8 mouse cellular contexts compared by ENCODE assay signal in genomic region chr2:91257126-91257980, GRCm38 (mm10). TPM values are rescaled to one million over a fixed set of nuclear protein-coding genes. Genes with fewer than 3 reads are reported as not detected.
DNase-seq lines count a peak whose midpoint lies in the region; ATAC-seq and TF ChIP-seq lines count a peak whose summit lies in the region.

No protein-coding gene starts in this region.

- ATAC-seq in erythroblast, adult 5-6 weeks (replicated peaks; ENCODE audit: low FRiP score, poor library complexity, severe bottlenecking), result no peak
- ATAC-seq in heart, embryonic 14.5 days (ENCODE audit: insufficient number of reproducible peaks, insufficient read depth, low FRiP score, low read depth), result peak; percentile 22; the same call in 1 of the 2 replicates
- ATAC-seq in midbrain, embryonic 13.5 days, result peak; percentile 75

- no peak for TF ChIP-seq EP300 in ES-Bruce4 (IDR thresholded peaks at IDR 0.05; ENCODE audit: insufficient read depth, low read depth, low read length)

- H3K4me1 ChIP-seq in erythroblast, embryonic 14.5 days (ENCODE audit: control insufficient read depth), result peaks cover 14% of the 10 kb centered on the region
- no peaks in the 10 kb centered on the region for H3K4me1 ChIP-seq in ES-Bruce4 (ENCODE audit: control insufficient read depth, insufficient read depth, low read length)
- peaks cover 25 to 35% of the 10 kb centered on the region in 2 experiments for H3K4me1 ChIP-seq in heart, embryonic 14.5 days (ENCODE audit: control insufficient read depth in 2 of 2, insufficient read depth in 2 of 2, low read length in 2 of 2)
- H3K4me1 ChIP-seq in midbrain, embryonic 13.5 days (replicated peaks), result peaks cover 34% of the 10 kb centered on the region

- peak overlapping the region; percentile 53 for H3K4me3 ChIP-seq in erythroblast, embryonic 14.5 days (replicated peaks)
- peak overlapping the region; percentile 88 for H3K4me3 ChIP-seq in ES-Bruce4 (ENCODE audit: low read depth, low read length)
- H3K4me3 ChIP-seq in heart, embryonic 14.5 days (ENCODE audit: control insufficient read depth in 1 of 2, insufficient read depth in 1 of 2, low read depth in 1 of 2, low read length in 2 of 2), result peak overlapping the region; percentile 65 to 71
- peak overlapping the region; percentile 59 for H3K4me3 ChIP-seq in midbrain, embryonic 13.5 days (replicated peaks)

- TF ChIP-seq CTCF in ES-Bruce4 (IDR thresholded peaks at IDR 0.05; ENCODE audit: low read depth, low read length), result no peak

- H3K27me3 ChIP-seq in erythroblast, embryonic 14.5 days (ENCODE audit: control insufficient read depth), result peaks cover 86% of the 10 kb centered on the region
- H3K27me3 ChIP-seq in ES-Bruce4 (ENCODE audit: control insufficient read depth, insufficient read depth, low read length, poor library complexity, severe bottlenecking), result 0 out of 2 replicates have a peak, but pooled peaks cover 1% of the 10 kb centered on the region
- H3K27me3 ChIP-seq in heart, embryonic 14.5 days (ENCODE audit: control insufficient read depth, insufficient read depth, low read length), result peaks cover 10% of the 10 kb centered on the region
- H3K27me3 ChIP-seq in midbrain, embryonic 13.5 days, result peaks cover 21% of the 10 kb centered on the region

- no peak for TF ChIP-seq POLR2A in ES-Bruce4 (IDR thresholded peaks at IDR 0.05; ENCODE audit: insufficient read depth, low read length)

- H3K9ac ChIP-seq in ES-Bruce4 (ENCODE audit: low read depth, poor library complexity, severe bottlenecking), result peak overlapping the region; percentile 54
- H3K9ac ChIP-seq in heart, embryonic 14.5 days (ENCODE audit: low read length), result peak overlapping the region; percentile 78
- H3K9ac ChIP-seq in midbrain, embryonic 13.5 days (replicated peaks), result peak overlapping the region; percentile 70

- peaks cover 2% of the 10 kb centered on the region; the same call in 1 of the 2 replicates for H3K9me3 ChIP-seq in erythroblast, embryonic 14.5 days (ENCODE audit: control insufficient read depth, low read length)
- no peaks in the 10 kb centered on the region for H3K9me3 ChIP-seq in ES-Bruce4 (replicated peaks; ENCODE audit: control insufficient read depth, insufficient read depth, low read length, poor library complexity, severe bottlenecking)
- H3K9me3 ChIP-seq in heart, embryonic 14.5 days (ENCODE audit: control insufficient read depth, low read length), result no peaks in the 10 kb centered on the region
- H3K9me3 ChIP-seq in midbrain, embryonic 13.5 days, result no peaks in the 10 kb centered on the region

- peak overlapping the region; percentile 75 for H3K4me2 ChIP-seq in heart, embryonic 14.5 days (ENCODE audit: low read length)
- H3K4me2 ChIP-seq in midbrain, embryonic 13.5 days (replicated peaks), result peak overlapping the region; percentile 99

- 2% methylated on average over 22 of the region's 22 CpGs for WGBS in heart, embryonic 14.5 days
- 1% methylated on average over 22 of the region's 22 CpGs for WGBS in midbrain, embryonic 13.5 days

- H3K27ac ChIP-seq in ES-Bruce4 (ENCODE audit: insufficient read depth, low read length), result no peak overlapping the region
- peak overlapping the region; percentile 42 to 70 for H3K27ac ChIP-seq in heart, embryonic 14.5 days (replicated peaks in 1 of 2; ENCODE audit: control insufficient read depth in 1 of 2, insufficient read depth in 1 of 2, low read depth in 2 of 2, low read length in 2 of 2)
- H3K27ac ChIP-seq in midbrain, embryonic 13.5 days, result 0 out of 2 replicates have a peak overlapping the region, but pooled peaks have one; percentile 6

- no peaks in the 10 kb centered on the region; the same call in 1 of the 2 replicates for H3K36me3 ChIP-seq in erythroblast, embryonic 14.5 days (ENCODE audit: control insufficient read depth)
- H3K36me3 ChIP-seq in ES-Bruce4 (ENCODE audit: control insufficient read depth, insufficient read depth, low read length, poor library complexity, severe bottlenecking), result no peaks in the 10 kb centered on the region
- H3K36me3 ChIP-seq in heart, embryonic 14.5 days (ENCODE audit: control insufficient read depth, insufficient read depth, low read length), result peaks cover 19% of the 10 kb centered on the region
- no peaks in the 10 kb centered on the region for H3K36me3 ChIP-seq in midbrain, embryonic 13.5 days

- peak; percentile 30 to 53 for DNase-seq in cerebellum, postnatal 4 days (ENCODE audit: low spot score in 2 of 2)
- peak; percentile 79 for DNase-seq in kidney, postnatal 14 days
- DNase-seq in natural killer cell, adult 2 months (ENCODE audit: low spot score in 2 of 2), result no peak

RNA-seq across cellular contexts. Expression of gene Pacsin3, which starts 1.6 kb away (rescaled TPM):
- 0.20 TPM in 1 of 2 replicates, not detected in the other for polyA plus RNA-seq in erythroblast, embryonic 14.5 days (2012)
- not detected in 2 replicates for total RNA-seq in erythroblast, adult 5-6 weeks (2015; ENCODE audit: low replicate concordance)
- not detected in 2 replicates for total RNA-seq in erythroblast, adult 5-6 weeks (2017; ENCODE audit: low replicate concordance)
- polyA plus RNA-seq in ES-Bruce4 (2011; ENCODE audit: insufficient read depth, insufficient read length, low read depth, missing spikeins), result 18.0 and 19.9 TPM in 2 replicates
- polyA plus RNA-seq in heart, embryonic 14.5 days (2014; fragmentation: Nextera tagmentation; extraction: Ambion mirVana), result 38.2 and 39.6 TPM in 2 replicates
- 15.6 and 16.2 TPM in 2 replicates for polyA plus RNA-seq in midbrain, embryonic 13.5 days (2015; fragmentation: Nextera tagmentation; extraction: Ambion mirVana)

RNA-seq across cellular contexts. Expression of gene Arfgap2, which starts 7.4 kb away (rescaled TPM):
- polyA plus RNA-seq in erythroblast, embryonic 14.5 days (2012), result 3.5 and 3.7 TPM in 2 replicates
- 11.3 and 23.1 TPM in 2 replicates for total RNA-seq in erythroblast, adult 5-6 weeks (2015; ENCODE audit: low replicate concordance)
- total RNA-seq in erythroblast, adult 5-6 weeks (2017; ENCODE audit: low replicate concordance), result 18.7 and 28.9 TPM in 2 replicates
- 35.3 and 40.9 TPM in 2 replicates for polyA plus RNA-seq in ES-Bruce4 (2011; ENCODE audit: insufficient read depth, insufficient read length, low read depth, missing spikeins)
- 59.2 and 65.8 TPM in 2 replicates for polyA plus RNA-seq in heart, embryonic 14.5 days (2014; fragmentation: Nextera tagmentation; extraction: Ambion mirVana)
- 82.6 and 84.5 TPM in 2 replicates for polyA plus RNA-seq in midbrain, embryonic 13.5 days (2015; fragmentation: Nextera tagmentation; extraction: Ambion mirVana)

RNA-seq across cellular contexts. Expression of gene Ddb2, which starts 20.6 kb away (rescaled TPM):
- polyA plus RNA-seq in erythroblast, embryonic 14.5 days (2012), result 0.05 and 0.06 TPM in 2 replicates
- 1.3 and 2.5 TPM in 2 replicates for total RNA-seq in erythroblast, adult 5-6 weeks (2015; ENCODE audit: low replicate concordance)
- 1.5 and 1.7 TPM in 2 replicates for total RNA-seq in erythroblast, adult 5-6 weeks (2017; ENCODE audit: low replicate concordance)
- polyA plus RNA-seq in ES-Bruce4 (2011; ENCODE audit: insufficient read depth, insufficient read length, low read depth, missing spikeins), result 19.3 and 22.3 TPM in 2 replicates
- 7.0 and 8.3 TPM in 2 replicates for polyA plus RNA-seq in heart, embryonic 14.5 days (2014; fragmentation: Nextera tagmentation; extraction: Ambion mirVana)
- 15.1 TPM in 2 replicates for polyA plus RNA-seq in midbrain, embryonic 13.5 days (2015; fragmentation: Nextera tagmentation; extraction: Ambion mirVana)

RNA-seq across cellular contexts. Expression of gene Acp2, which starts 54.7 kb away (rescaled TPM):
- polyA plus RNA-seq in erythroblast, embryonic 14.5 days (2012), result 0.16 and 0.23 TPM in 2 replicates
- total RNA-seq in erythroblast, adult 5-6 weeks (2015; ENCODE audit: low replicate concordance), result 0.77 and 6.9 TPM in 2 replicates
- total RNA-seq in erythroblast, adult 5-6 weeks (2017; ENCODE audit: low replicate concordance), result 3.2 and 4.5 TPM in 2 replicates
- polyA plus RNA-seq in ES-Bruce4 (2011; ENCODE audit: insufficient read depth, insufficient read length, low read depth, missing spikeins), result 14.5 and 27.0 TPM in 2 replicates
- polyA plus RNA-seq in heart, embryonic 14.5 days (2014; fragmentation: Nextera tagmentation; extraction: Ambion mirVana), result 21.9 and 22.7 TPM in 2 replicates
- 38.3 and 42.7 TPM in 2 replicates for polyA plus RNA-seq in midbrain, embryonic 13.5 days (2015; fragmentation: Nextera tagmentation; extraction: Ambion mirVana)

RNA-seq across cellular contexts. Expression of gene Nr1h3, which starts 54.7 kb away (rescaled TPM):
- polyA plus RNA-seq in erythroblast, embryonic 14.5 days (2012), result 0.18 and 0.50 TPM in 2 replicates
- 1.3 TPM in 2 replicates for total RNA-seq in erythroblast, adult 5-6 weeks (2015; ENCODE audit: low replicate concordance)
- total RNA-seq in erythroblast, adult 5-6 weeks (2017; ENCODE audit: low replicate concordance), result 0.34 and 6.4 TPM in 2 replicates
- polyA plus RNA-seq in ES-Bruce4 (2011; ENCODE audit: insufficient read depth, insufficient read length, low read depth, missing spikeins), result not detected in 2 replicates
- 2.2 and 2.6 TPM in 2 replicates for polyA plus RNA-seq in heart, embryonic 14.5 days (2014; fragmentation: Nextera tagmentation; extraction: Ambion mirVana)
- 1.6 and 2.1 TPM in 2 replicates for polyA plus RNA-seq in midbrain, embryonic 13.5 days (2015; fragmentation: Nextera tagmentation; extraction: Ambion mirVana)

Comparison
In these comparisons a context has a peak if more than half of its experiments do, and no peak if none do; other contexts are left out.
1. DNase-seq: peak in cerebellum, postnatal 4 days (2 of 2) and kidney, postnatal 14 days (single experiment); none in natural killer cell, adult 2 months (0 of 2).
2. RNA of gene Pacsin3, which starts 1.6 kb away (polyA plus RNA-seq): 38.2 to 39.6 TPM in heart, embryonic 14.5 days, 18.0 to 19.9 TPM in ES-Bruce4 and 15.6 to 16.2 TPM in midbrain, embryonic 13.5 days; 0.20 TPM in erythroblast, embryonic 14.5 days; every median in the first group is over 10 times any median in the second.
3. Peak in every context shown above with its lines, with median percentiles within 50 percentile points of each other: H3K4me3 ChIP-seq and H3K9ac ChIP-seq.